Mouse (Mus musculus): Measurements from ENCODE around the gene Mettl17.

The Mettl17 gene

DNA sequence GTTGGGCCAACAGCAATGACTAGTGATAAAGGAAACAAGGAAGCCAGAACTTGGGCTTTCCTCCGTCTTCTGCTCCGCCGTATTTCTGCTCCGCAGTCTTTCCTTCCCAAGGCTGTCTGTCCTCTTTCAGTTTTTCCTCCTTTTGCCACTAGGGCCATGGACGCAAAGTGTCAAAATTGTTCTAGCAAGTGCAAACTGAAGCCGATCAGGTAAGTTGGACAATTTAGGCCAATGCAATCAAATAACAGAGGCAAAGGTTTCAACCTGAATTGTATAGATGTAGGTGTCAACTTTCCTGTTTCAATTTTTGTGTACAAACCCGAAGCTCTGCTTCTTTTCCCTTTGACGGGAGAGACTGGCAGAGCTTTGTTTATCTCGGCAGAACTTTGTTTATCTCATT is 45.3 kb downstream of the Mettl17 start:
- DNase-seq (ENCODE audit: low read depth): no peak

DNA sequence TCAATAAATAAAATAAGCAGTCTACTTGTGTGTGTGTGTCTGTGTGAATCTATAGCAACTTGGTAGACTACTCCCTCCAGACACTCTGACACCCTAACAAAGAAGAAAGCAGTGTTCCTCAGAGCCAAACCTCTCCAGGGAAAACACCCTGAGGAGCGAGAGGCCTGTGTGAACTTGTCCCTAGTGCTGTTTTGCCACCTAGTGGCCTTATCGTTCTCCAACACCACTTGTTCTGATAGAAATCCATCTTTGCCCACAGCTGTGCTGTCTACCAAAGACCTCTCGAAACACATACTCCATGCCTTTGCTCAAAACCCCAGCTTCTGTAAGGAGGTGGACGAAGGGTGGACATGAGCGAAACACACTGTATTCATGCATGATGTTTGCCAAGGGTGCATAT is 46.2 kb downstream of the Mettl17 start:
- DNase-seq (ENCODE audit: low read depth): no peak

DNA sequence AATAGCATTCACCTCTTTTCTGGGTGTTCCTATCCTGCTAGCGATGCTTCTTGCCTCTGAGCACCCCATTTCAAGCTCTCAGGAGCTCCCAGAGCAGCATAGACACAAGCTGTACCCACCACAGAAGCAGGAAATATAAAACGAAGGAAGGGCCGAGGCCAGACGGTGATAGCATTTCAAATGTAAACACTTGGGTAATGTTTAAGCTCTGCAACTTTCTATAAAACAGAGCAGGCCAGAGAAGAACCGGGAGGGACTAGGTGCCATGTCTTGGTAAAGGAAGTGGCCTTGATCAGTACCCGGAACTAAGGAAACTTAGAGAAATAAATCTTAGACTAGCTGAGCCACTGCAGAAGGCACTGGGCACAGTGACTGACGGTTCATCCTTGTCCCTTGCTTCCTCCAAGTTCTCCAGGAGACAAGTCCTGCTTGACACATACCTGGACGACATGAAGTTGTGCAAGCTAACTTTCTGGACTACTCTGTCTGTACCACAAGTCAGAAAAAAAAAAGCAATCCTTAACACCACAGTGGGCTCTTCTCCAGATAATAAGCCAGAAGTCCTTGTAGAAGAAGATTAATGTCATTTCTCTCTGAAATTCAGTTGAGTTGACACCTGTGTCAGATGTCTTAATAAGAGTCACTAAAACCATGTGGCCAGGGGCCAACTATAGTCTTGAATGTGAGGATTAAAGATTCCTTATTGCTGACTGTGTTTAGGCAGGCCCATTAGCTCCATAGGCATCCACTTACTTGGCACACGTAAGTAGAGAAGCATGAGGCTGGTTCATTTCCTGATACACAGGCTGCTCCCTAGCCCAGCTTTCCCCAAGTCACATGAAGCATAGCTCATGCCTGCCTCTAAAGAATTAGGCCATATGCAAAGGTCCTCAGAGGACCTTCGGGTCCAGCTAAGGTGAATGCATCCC is 47.7 kb downstream of the Mettl17 start:
- no peak for DNase-seq (ENCODE audit: low read depth)

DNA sequence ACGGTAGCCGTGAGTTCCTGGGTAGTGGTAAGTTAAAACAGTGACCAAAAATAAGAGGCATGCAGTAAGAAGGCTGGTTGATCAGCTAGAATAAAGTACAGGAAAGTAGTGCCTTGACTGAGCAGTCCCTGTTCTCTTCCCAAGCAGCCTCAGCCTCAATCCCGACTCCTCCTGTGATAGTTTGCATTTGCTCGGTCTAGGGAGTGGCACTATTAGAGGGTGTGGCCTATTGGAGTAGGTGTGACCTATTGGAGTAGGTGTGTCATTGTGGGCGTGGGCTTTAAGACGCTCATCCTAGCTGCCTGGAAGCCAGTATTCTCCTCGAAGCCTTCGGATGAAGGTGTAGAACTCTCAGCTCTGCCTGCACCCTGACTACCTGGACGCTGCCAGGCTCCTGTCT is 54.4 kb downstream of the Mettl17 start:
- DNase-seq (ENCODE audit: low read depth): no peak

DNA sequence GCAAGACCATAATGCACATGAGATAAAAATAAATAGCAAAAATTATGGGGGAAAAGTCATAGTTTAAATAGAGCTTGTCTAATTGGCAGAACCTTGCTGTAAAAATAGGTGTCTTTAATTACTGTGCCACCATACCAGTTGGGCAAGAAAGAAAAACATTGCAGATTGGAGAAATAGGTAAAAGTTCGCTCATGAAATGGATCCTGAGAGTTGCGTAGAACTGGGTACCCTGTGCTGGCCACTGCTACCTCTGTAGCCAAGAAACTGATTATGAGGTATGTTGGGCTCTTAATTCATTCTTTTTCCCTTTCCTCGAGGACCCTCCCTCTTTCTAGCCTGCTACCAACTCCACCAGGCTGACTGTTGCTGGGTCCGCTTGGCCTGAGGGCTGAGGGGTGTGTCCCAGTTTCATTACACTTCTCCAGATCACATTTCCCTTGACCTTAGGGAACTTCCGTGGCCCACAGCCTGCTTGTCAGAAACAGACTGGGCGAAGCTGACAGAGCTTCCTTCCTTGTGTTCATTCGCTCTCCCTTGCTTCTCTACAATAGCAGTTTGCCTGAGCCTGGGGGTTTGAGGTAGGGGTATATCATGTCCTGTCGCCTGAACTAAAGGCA is 56.4 kb downstream of the Mettl17 start:
- DNase-seq (ENCODE audit: low read depth): no peak

DNA sequence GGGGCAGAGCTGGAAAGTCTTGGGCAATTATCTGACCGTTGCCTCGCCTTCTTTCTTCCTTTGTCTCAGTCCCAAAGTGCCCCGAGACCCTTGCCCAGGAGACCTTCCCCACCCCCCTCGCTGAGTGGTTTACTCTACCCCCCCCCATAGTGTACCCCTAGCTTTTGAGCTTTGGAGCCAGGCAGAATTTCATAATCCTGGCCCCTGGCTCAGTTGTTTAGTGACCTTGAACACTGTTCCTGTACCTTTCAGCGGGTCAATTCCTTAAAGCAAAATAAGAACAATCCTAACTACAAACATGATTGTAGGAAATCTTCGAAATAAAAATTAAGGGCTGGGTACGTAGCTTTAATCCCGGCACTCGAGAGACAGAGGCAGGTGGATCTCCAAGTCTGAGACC is 56.9 kb downstream of the Mettl17 start:
- no peak for DNase-seq (ENCODE audit: low read depth)

DNA sequence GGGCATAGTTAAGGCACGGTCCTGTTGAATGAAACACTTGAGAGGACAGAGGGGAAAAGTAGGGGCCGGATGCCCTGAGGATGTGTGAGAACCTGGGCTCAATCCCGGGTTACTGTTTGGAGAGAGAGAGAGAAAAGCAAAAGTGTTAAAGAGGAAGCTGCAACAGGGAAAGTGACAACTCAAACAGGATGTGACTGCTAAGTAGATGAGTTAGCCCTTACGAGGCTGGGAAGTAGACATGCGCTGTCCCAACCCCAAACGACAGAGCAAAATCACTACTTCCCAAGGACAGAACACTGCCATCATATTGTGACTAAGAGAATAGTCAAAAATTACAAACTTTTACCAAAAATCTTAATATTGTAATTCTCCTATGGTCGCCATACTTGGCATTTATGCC is 57.6 kb downstream of the Mettl17 start:
- no peak for DNase-seq (ENCODE audit: low read depth)
